Mouse (Mus musculus) E14TG2a.4 (cell line): ENCODE results near the gene Atp6v1g3.
A peak's percentile ranks its signal among the peaks of the same experiment; 100 is the strongest.

ENCODE experiments used
- H3K27me3 ChIP-seq: 2 replicates; pipeline ENCODE4 v1.6.1; 2014; ENCODE audit warnings: low read length, control low read depth; ENCODE audit not compliant: insufficient read depth
- H3K36me3 ChIP-seq: 2 replicates; pipeline ENCODE4 v1.6.1; 2014; ENCODE audit warnings: low read length, control low read depth; ENCODE audit not compliant: insufficient read depth
- H3K4me1 ChIP-seq: replicated peaks from 2 replicates; pipeline ENCODE4 v1.6.1; 2014; ENCODE audit warnings: low read depth, low read length, control low read depth
- H3K4me3 ChIP-seq: replicated peaks from 2 replicates; pipeline ENCODE4 v1.5.1; 2014; ENCODE audit warnings: mild to moderate bottlenecking, low read length
- H3K9me3 ChIP-seq: 2 replicates; pipeline ENCODE4 v1.6.1; 2014; ENCODE audit warnings: low read length, control low read depth
- CTCF ChIP-seq: conservative IDR thresholded peaks from 2 replicates; pipeline ENCODE4 v1.5.1; 2014; ENCODE audit warnings: low read length
- NANOG ChIP-seq: IDR thresholded peaks from 2 replicates; pipeline ENCODE4 v1.6.1; 2014; ENCODE audit warnings: borderline replicate concordance, low read length, mixed read lengths
- POU5F1 ChIP-seq: IDR thresholded peaks from 2 replicates; pipeline ENCODE4 v1.6.1; 2014; ENCODE audit warnings: low read length, borderline replicate concordance

The Atp6v1g3 gene

GRCm38 (mm10) chr1:138327466-138328245, 54.1 kb downstream of the Atp6v1g3 start:
- H3K27me3 ChIP-seq, result 0 out of 2 replicates have a peak, but pooled peaks cover 2% of the 10 kb centered on the region
- H3K4me1 ChIP-seq, result no peaks in the 10 kb centered on the region
- H3K9me3 ChIP-seq, result no peaks in the 10 kb centered on the region
- H3K36me3 ChIP-seq, result no peaks in the 10 kb centered on the region
- no peak overlapping the region for H3K4me3 ChIP-seq
- TF ChIP-seq NANOG, result no peak
- TF ChIP-seq CTCF, result no peak
- TF ChIP-seq POU5F1, result no peak

GRCm38 (mm10) chr1:138328320-138328719, 54.8 kb downstream of the Atp6v1g3 start:
- Histone ChIP-seq H3K9me3 (no peaks in the 10 kb centered on the region), H3K27me3 (0 out of 2 replicates have a peak, but pooled peaks cover 2% of the 10 kb centered on the region), H3K4me3 (no peak overlapping the region), H3K36me3 (no peaks in the 10 kb centered on the region), H3K4me1 (no peaks in the 10 kb centered on the region)
- no peak for TF ChIP-seq POU5F1
- no peak for TF ChIP-seq NANOG
- TF ChIP-seq CTCF, result peak; percentile 69

GRCm38 (mm10) chr1:138330556-138330955, 57.0 kb downstream of the Atp6v1g3 start:
- Histone ChIP-seq H3K27me3 (0 out of 2 replicates have a peak, but pooled peaks cover 2% of the 10 kb centered on the region), H3K4me1 (no peaks in the 10 kb centered on the region), H3K4me3 (no peak overlapping the region), H3K36me3 (no peaks in the 10 kb centered on the region), H3K9me3 (no peaks in the 10 kb centered on the region)
- TF ChIP-seq CTCF (no peak), NANOG (no peak), POU5F1 (no peak)

- Histone ChIP-seq H3K27me3 (0 out of 2 replicates have a peak, but pooled peaks cover 2% of the 10 kb centered on the region), H3K36me3 (no peaks in the 10 kb centered on the region), H3K4me3 (no peak overlapping the region), H3K4me1 (no peaks in the 10 kb centered on the region), H3K9me3 (no peaks in the 10 kb centered on the region)
- TF ChIP-seq POU5F1 (no peak), NANOG (no peak), CTCF (no peak)
Observed at GRCm38 (mm10) chr1:138331596-138331995, 58.1 kb downstream of the Atp6v1g3 start.

DNA sequence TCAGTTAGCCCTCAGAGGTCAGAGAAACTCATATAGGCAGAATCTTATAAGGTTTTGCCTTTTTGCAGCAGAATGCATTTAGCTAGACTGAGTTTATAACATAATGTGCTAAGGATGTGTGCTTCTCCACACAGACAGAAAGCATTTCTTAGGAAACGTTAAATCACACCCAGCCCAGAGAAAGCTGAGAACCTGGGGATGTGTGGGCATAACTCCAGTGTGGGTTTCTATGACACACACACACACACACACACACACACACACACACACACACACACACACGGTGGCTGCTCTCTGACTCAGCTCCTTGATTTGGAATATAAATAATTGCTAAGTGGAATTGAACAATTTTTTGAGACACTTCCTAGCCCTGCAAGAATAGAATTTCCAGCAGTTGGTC, 61.2 kb downstream of the Atp6v1g3 start:
- TF ChIP-seq NANOG, result no peak
- TF ChIP-seq CTCF, result no peak
- no peak for TF ChIP-seq POU5F1
- Histone ChIP-seq H3K36me3 (no peaks in the 10 kb centered on the region), H3K4me1 (no peaks in the 10 kb centered on the region), H3K27me3 (no peaks in the 10 kb centered on the region), H3K4me3 (no peak overlapping the region), H3K9me3 (no peaks in the 10 kb centered on the region)

- no peak overlapping the region for H3K4me3 ChIP-seq
- no peaks in the 10 kb centered on the region for H3K4me1 ChIP-seq
- no peaks in the 10 kb centered on the region for H3K9me3 ChIP-seq
- TF ChIP-seq POU5F1, result no peak
- no peak for TF ChIP-seq NANOG
- TF ChIP-seq CTCF, result no peak
- no peaks in the 10 kb centered on the region for H3K27me3 ChIP-seq
- H3K36me3 ChIP-seq, result no peaks in the 10 kb centered on the region
Observed at GRCm38 (mm10) chr1:138337417-138337816, 63.9 kb downstream of the Atp6v1g3 start.
